Mouse (Mus musculus) bone marrow macrophage, adult 2 months (primary cell): ENCODE measurements around the gene Mcts1.

Source experiments
- CTCF ChIP-seq: IDR thresholded peaks from 2 replicates; pipeline ENCODE4 v1.5.1; 2012; ENCODE audit warnings: low read depth, mild to moderate bottlenecking, low read length, moderate library complexity
- POLR2A ChIP-seq: IDR thresholded peaks from 2 replicates; pipeline ENCODE4 v1.6.1; 2012; ENCODE audit warnings: mild to moderate bottlenecking, low read depth, low read length, borderline replicate concordance

GRCm38 (mm10) chrX:38600995-38601369 is 604 bp downstream of the Mcts1 start:
- TF ChIP-seq CTCF (no peak), POLR2A (no peak)
